Mouse (Mus musculus) left cerebral cortex, postnatal 4 days (tissue): Measurements from ENCODE around the gene Kif26b. TPM values are rescaled to one million over a fixed set of nuclear protein-coding genes. Genes with fewer than 3 reads are reported as not detected.
A peak's percentile ranks its signal among the peaks of the same experiment; 100 is the strongest.

Experiments used
- DNase-seq: peaks from one replicate; pipeline ENCODE4 v3.0.0-alpha.2; 2022
- intact Hi-C: fragments of 180-260 bp; cut with DNase I; formaldehyde crosslinking; loops from one replicate; pipeline ENCODE4 v1.15.1; 2025
- total RNA-seq, 2 experiments: library from RNA; stranded (reverse); gene quantifications; 2 replicates each; pipeline ENCODE4 v1.2.3; 2021

Gene Kif26b
- total RNA-seq, 2 experiments from 2014 or later = 44.1 to 49.3 TPM

DNA sequence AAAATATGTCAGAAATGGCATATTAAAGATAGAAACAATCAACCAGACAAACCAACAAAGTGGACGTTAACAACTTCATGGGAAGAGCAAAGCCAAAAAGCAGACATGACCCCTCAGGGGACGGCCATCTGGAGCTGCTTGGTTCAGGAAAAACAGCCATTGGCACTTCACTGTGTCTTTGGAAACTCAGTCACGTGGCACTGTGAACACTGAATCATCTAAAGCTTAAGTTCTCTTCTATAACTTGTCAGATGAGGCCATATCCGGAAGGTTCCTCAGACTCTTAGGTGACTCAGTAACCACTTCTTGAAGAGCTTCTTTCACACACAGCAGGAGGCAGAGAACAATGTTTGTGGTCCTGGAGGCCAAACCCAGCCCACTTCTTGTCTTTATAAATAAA lies 126.6 kb downstream of the Kif26b start:
- no peak for DNase-seq
- intact Hi-C loops = no loop called here

DNA sequence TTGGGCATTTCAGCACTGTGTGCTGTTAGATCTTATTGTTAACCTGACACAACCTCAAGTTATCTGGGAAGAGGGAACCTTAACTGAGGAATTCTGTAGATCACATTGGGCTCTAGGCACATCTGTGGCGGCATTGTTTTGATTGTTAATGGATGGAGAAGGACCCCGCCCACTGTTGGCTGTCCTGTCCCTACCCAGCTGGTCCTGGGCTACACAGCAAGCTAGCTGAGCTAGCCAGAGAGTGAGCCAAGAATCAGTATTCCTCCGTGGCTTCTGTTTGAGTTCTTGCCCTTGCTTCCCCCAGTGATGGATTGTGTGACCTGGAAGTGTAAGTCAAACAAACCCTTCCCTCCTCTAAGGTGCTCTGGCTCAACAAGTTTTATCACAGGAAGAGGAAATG lies 132.1 kb downstream of the Kif26b start:
- peak; percentile 51 for DNase-seq
- intact Hi-C loops = no loop called here

DNA sequence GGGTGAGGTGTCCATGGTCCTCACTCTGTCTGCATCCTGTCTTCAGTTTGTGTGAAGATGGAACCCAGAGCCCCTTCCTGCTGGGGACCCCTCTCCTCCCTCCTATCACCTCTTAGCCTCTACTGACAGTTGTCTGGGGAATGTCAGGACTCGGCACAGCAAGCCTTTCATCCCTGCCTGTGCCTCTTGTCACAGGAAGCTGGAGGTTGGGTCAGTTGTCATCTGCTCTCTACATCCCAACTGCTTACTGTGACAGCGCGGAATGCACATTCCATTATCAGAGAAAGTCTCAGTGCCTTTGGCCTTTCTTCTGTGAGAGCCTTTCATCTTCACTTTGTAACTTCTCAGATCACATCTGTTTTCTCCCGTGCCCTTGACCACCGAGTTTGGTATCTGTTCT lies 132.6 kb downstream of the Kif26b start:
- intact Hi-C loops = no loop called here

DNA sequence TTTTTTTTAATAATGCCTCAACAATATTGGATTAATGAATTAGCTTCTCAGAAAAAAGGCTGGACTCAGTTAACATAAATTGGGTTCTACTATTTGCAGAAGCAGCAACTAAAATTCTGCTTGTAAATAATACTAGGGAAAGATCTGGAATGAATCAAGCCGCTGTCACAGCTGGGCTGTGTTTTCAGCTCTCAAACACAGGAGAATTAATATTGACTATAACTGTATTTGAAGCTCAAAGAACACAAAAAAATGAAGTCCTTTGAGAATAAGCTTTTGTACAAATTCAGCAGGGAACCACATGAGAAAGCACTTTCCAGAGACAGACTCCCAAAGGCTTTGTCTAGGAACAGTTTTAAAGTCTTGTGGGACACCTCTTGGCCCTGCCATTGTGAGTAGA lies 134.6 kb downstream of the Kif26b start:
- no peak for DNase-seq
- intact Hi-C loops = no loop called here

More for the DNA sequence above, 132.6 kb downstream of the Kif26b start:
- DNase-seq = no peak

DNA sequence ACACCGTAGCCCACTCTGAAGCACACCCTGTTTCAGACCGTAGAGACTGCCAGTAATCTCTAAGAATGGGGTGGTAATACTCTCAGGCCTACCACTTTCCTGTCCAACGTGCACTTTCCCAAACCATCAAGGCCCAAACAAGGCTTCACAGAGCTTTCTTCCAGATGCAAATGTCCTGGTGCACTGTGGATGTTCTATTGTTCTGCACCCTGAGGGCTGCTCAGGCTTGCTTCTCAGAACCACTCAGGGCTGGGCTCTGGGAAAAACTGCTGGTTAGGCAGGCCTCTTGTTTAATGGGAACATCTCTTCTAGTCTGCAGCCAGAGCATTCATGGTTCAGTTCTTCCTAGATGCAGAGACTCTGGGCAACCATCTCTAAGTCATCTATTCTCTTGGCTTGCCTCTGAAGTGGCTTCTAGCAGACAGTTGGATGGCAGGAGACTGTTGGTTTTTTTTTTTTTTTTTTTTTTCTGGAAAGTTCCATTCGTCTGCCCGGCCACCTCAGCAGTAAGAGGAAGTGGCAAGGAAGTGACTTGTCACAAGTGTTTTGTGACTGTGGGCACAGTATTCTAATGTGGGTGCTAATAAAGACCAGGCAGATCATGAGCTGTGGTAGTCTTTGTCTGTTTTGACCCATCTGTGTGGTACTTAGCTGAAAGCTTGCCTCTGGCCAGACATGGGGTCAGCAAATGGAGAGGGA lies 135.5 kb downstream of the Kif26b start:
- DNase-seq = no peak
- intact Hi-C loops = no loop called here

DNA sequence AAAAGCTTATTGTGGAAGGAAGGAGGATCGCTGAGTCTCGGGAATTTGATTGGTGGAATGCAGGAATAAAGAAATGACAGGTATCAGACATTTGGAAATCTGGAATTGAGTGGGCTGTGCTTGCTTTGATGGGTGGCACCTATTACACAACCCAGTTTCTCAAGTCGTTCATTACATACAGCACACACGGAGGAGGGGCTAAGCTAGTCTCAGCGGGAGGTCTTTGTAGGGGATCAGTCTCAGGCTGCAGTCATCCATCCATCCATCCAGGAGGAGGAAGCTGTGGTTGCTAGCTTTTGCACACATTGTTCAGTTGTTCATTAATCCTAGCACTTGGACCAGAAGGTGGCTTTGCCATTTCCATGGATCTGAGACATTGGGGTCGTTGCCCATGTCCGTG lies 137.6 kb downstream of the Kif26b start:
- intact Hi-C loops = no loop called here
- DNase-seq = no peak

DNA sequence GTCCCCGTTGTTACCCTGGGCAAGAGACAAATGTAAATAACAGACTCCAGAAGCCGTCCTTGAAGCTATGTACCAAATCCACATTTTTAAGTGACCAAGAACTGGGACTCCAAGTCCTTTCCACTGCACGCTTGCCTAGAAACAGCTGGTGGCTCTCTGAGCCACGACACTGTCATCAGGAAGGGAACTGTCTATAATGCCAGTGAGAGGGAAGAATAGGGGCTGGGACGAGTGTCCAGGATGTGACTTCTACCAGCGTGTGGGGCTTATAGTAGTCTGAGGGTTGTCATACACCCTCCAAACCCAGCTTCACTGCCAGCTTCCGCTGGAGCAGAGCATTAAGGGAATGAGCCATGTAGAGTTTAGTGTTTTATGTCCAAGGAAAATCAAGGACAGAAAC lies 138.9 kb downstream of the Kif26b start:
- intact Hi-C loops = no loop called here

DNA sequence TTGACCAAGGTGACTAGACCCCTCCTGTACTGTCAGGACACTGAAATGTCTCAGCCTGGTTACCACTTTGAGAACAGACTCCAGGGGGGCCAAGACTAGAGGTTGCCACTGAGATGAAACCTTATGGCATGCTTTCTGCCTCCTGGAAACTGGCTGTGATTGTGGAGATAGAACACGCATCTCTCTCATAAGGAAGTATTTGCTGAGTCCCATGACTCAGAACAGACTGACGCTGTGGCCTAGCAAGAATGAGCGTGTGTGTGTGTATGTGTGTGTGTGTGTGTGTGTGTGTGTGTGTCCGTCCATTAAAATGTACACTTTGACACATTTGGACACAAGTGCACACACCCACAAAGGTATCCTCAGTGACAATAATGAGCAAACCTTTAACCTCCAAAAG lies 140.0 kb downstream of the Kif26b start:
- intact Hi-C loops = no loop called here
- DNase-seq = no peak

More for the DNA sequence above, 138.9 kb downstream of the Kif26b start:
- DNase-seq = no peak

- DNase-seq = no peak
- intact Hi-C loops = no loop called here
These were observed 144.1 kb downstream of the Kif26b start for GRCm38 (mm10) chr1:178673051-178673450.

DNA sequence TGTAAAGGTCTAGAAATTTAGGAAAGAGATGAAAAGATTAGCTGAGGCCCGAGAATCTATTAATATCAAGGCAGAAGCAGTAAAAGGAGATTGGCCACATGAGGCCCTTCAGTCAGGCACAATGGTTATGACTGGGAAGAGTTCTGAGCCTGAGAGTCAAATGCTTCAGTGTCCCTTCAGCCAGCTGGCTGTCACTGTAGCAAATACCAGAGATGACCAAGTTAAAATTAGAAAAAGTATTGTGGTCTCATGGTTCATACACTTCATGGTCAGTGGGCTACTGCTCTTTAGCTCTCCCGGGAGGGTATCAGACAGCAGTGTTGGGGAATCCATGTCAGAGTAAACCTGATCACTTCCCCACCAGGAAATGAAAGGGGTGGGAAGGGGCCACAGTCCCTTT lies 144.6 kb downstream of the Kif26b start:
- intact Hi-C loops = no loop called here
- no peak for DNase-seq

DNA sequence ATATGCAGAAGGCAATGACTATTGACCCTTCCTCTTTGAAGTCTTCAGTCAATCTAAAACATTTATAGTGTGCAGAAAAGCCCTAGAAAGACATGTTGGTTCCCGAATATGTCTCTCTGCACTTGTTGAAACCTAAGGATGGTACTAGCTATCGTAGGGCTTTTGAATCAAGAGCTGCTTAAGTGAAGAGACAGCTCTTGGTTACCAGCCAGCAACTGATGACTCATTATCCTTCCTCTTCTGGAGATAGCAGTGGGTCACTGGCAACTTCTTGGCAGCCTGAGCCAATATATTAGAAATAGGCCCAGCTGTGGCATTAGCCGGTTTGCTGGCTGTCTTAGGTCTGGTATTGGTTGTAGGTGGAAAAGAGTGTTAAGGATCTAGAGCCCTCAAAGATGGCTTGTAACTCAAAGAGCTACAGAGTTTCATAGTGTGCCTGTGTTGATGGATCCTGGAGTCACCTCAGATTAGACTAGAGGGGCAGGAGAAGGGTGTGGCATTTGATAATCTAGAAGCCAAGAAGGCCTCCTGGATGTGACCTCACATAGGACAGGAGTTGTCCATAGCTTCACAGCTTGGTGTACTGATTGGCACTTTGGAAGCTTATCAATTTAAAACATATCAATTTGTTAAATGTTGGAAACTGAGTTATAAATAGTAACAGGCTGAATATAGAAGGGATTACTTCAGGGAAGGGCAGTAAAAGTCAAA lies 146.8 kb downstream of the Kif26b start:
- intact Hi-C loops = no loop called here

GRCm38 (mm10) chr1:178677160-178677559 lies 148.2 kb downstream of the Kif26b start:
- no peak for DNase-seq

More for the DNA sequence above, 146.8 kb downstream of the Kif26b start:
- no peak for DNase-seq

GRCm38 (mm10) chr1:178677630-178678221 lies 148.8 kb downstream of the Kif26b start:
- intact Hi-C loops = no loop called here
- DNase-seq = no peak

More at GRCm38 (mm10) chr1:178677160-178677559, 148.2 kb downstream of the Kif26b start:
- intact Hi-C loops = no loop called here

- intact Hi-C loops = no loop called here
- DNase-seq = peak; percentile 70
These were observed 154.7 kb downstream of the Kif26b start for GRCm38 (mm10) chr1:178683631-178684030.

GRCm38 (mm10) chr1:178684991-178685680 lies 156.2 kb downstream of the Kif26b start:
- no peak for DNase-seq
- intact Hi-C loops = no loop called here

- DNase-seq = no peak
- intact Hi-C loops = no loop called here
These were observed 158.0 kb downstream of the Kif26b start for GRCm38 (mm10) chr1:178686881-178687280.

GRCm38 (mm10) chr1:178689512-178689911 lies 160.6 kb downstream of the Kif26b start:
- intact Hi-C loops = no loop called here
- peak; percentile 10 for DNase-seq

GRCm38 (mm10) chr1:178691679-178692078 lies 162.8 kb downstream of the Kif26b start:
- intact Hi-C loops = loop anchor here (2.0 kb wide), 1 partner anchor 161 kb away; no protein-coding TSS in a partner anchor
- no peak for DNase-seq

DNA sequence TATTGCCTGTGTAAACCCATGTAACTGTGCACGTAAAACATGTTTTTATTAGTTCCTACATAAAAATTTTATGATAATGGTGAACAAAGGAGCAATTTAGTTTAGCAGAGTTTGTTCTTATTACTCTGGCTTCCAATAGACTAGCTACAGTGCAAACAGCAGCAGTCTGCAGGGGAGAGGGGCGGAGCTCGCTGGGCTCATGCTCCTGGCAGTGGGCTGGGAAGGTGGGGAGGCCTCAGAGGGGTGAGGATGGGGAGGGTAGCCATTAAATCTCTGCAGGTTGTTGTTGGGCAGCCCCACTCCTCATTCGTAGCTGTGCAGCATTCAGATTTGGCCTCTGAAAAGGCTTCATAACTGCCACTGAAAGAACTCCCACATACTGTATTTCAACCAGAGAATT lies 171.2 kb downstream of the Kif26b start:
- intact Hi-C loops = no loop called here
- no peak for DNase-seq

GRCm38 (mm10) chr1:178703496-178703895 lies 174.6 kb downstream of the Kif26b start:
- DNase-seq = no peak
- intact Hi-C loops = no loop called here

- intact Hi-C loops = no loop called here
- DNase-seq = no peak
These were observed 179.0 kb downstream of the Kif26b start for GRCm38 (mm10) chr1:178707925-178708351.
